Mouse (Mus musculus): ENCODE measurements at regions not wholly inside any gene's neighbourhood (a gene's known extent, or its start where the extent isn't known, plus 50 kb on each side); places are given as distances from the start of the nearest gene placed in this dataset.
A peak's percentile ranks its signal among the peaks of the same experiment; 100 is the strongest.

DNA sequence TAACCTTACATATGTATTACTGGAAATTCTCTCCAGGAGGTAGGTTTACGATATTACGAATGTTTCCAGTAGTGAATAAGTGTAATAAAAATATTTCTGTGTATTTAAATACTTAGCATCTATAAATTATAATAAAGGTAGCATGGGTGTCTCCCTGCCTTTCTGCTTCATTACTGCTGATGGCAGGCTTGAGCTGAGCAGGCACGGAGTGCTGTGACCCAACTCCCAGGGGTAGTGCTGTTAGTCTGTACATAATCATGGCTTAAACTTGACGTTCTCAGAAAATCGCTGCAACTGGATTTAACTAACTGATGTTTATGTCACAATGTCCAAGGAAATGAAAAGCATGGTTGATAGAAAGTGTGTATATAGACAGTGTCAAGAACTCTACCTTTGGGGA is 727.8 kb upstream of the Frg1 start:
- DNase-seq (ENCODE audit: low spot score in 2 of 2): no peak

DNA sequence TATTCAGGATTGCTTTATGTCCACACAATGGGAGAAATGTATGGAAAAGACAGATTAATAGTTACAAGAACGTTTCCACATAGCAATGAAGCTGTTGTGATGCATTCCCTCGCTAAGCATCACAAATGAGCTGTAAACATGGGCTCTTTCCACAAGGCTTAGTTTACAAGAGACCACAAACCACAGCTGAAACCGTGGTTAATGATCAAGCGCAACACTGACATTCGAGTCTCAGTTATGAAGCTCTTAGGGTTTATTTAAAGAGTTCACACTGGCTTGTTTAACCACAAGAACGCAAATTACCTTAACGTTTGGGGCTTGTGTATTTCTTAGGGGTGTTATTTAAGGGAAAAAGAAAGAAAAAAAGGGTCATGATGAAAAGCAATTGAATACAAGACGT is 727.3 kb upstream of the Frg1 start:
- no peak for DNase-seq (ENCODE audit: low spot score in 2 of 2)

DNA sequence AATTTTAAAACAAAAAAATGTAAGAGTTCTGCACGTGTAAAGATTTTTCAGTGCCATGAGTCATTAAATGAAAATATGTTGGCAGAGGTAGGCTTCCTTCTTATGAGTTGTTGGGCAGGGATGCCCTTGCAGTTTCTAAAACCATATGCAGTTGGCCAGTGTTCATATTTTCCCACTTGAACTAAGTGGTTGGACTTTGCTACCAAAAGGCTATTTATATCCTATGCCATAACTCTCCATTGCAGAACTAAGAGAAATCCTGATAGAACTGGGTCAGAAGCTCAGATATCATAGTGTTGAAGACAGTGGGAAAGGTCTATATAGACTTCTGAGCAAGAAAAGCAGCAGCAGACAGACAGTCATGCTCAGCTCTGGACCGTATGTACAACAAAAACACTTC is 690.7 kb upstream of the Frg1 start:
- peak in 1 of 2 experiments; percentile 7 for DNase-seq (ENCODE audit: low spot score in 2 of 2)

DNA sequence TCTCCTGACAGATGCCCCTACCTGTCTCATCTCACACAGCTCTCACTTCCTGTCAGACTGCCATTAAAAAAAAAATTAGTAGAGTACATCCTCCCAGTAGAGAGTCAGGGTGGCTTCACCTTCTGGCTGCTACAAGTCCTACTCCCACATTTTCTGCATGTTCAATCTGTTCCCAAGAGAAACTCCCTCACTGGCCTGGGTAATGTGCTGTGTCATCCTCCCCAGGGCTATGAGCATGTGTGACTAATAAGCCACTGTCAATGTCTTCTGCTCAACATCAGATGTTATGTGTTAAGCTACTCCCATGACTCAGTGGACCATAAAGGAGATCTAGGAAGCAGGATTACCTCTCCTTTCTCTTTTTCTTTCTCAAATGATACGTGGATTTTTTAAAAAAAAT is 652.4 kb upstream of the Frg1 start:
- DNase-seq (ENCODE audit: low spot score in 2 of 2): no peak

DNA sequence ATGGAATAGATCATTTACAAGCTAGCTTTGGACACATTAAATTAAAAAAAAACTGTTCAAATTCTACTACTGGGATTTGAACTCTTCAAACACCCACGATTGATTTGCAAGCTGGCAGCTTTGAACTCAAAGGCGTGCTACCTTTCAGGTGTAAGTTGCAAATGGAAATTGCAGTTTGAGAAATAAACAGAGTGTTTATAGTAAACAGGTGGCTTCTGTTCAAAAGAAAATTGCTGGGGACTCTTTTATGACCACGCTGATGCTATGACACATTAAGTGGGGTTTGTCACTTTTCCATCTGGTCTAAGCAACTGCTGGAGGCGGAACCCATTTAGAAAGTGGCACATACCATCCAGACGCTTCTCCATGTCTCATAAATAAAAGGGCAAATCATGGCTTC is 626.7 kb upstream of the Frg1 start:
- DNase-seq (ENCODE audit: low spot score in 2 of 2): no peak

DNA sequence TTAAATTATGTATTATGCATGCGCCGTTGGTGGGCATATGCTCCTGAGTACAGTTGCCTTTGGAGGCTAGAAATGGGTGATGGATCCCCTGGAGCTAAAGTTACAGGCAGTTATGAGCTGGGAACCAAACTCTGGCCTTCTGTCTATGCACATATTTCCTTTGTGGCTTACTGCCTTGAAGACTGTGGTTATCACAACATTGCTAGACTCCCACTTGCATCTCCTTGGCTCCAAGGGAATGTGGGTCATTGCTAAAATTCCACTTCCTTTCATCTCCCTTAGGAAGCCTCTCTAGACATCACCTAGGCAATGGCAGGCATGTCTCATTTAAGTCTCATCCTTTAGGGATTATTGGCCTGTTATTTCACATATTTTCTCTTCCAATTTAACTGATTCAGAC is 622.4 kb upstream of the Frg1 start:
- no peak for DNase-seq (ENCODE audit: low spot score in 2 of 2)

DNA sequence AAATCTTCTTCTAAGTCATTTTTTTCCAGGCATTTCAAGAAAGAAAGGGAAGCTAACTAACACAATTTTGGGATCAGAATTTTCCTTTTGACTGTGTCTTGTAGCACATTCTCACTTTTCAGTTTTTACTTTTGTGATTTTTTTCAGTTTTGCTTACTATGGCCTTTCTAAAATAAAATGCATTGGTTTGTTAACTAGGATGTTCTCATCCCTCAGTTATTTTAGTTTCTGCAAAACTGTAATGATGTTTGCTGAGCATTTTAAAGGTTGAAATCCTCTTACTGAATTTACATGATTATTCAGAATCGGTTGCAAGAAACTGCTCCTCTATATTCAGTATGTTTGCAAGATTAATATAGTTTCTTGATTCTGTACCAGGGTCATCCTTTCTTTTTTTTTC is 610.1 kb upstream of the Frg1 start:
- no peak for DNase-seq (ENCODE audit: low spot score in 2 of 2)

DNA sequence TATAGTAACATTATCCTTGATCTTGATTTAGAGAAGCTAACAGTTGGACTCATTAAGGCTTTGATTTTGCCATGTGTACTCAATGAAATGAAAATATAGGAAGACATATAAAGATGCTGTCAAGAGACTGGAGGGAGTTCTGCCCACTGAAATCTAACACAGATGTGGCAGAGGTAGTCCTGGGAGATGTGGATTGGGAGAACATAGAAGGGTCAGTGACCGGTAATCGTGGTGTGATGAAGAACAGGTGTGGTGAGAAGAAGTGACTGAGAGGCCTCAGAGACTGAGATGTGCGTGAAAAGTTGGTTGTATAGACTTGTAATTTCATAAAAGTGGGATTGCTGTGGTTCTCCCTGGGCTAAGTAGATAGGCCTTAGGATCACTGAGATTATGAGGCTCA is 600.9 kb upstream of the Frg1 start:
- no peak for DNase-seq (ENCODE audit: low spot score in 2 of 2)

DNA sequence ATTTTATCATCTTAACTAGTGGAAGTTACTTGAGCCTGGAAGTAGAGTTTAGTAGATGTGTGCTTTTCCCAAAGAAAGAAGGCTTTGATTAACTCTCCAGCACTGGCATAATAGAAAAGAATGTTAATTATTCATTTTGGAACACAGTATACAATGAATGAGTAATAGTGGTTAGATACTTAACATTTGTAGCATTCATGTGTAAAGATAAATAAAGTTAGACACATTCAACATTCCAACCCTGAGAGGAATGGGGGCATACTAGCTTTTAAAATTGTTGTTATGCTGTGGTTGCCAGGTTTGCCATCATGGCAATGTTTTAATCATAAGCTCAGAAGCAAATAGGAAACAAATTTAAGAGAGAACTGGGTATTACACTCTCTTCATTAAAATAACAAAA is 586.3 kb upstream of the Frg1 start:
- no peak for DNase-seq (ENCODE audit: low spot score in 2 of 2)

DNA sequence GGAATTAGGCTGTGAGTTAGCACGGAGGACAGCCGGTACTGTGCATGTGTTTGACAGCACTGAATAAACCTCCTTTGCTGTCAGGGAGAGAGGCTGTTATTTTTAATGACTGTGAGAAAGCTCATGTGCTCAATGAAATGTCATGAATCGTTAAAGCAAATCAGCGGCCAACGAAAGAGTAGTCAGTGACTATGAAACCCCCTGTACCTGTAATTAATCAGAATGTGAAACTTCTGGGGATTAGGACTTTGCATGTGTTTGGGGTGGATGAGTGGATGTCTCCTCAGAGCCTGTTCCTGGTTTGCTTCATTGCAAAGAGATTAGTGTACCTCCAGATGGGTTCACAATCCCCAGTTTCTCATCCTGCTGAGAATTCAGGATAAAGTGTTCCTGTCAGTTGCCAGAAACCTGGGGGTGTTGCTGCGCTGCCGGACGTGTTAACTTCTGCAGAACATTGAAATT is 572.2 kb upstream of the Frg1 start:
- no peak for DNase-seq (ENCODE audit: low spot score in 2 of 2)

DNA sequence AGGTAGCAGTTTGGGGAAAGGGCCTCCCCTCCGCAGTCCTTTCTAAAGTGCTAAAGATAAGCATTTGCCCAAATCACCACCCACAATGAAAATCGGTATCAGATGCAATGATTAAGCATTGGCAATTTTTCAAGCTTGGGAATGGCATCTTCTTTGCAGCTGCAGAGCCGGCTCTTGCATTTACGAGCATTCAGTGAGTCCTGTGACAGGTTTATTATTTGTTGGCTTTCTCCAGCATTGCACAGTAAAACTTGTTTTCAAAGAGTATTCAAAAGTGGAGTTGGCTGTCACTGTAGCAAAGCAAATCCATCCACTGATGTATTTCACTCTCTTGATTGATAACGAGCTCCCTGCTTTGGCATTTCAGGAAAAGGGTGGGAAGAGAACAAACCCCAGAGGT is 571.3 kb upstream of the Frg1 start:
- DNase-seq (ENCODE audit: low spot score in 2 of 2): no peak

DNA sequence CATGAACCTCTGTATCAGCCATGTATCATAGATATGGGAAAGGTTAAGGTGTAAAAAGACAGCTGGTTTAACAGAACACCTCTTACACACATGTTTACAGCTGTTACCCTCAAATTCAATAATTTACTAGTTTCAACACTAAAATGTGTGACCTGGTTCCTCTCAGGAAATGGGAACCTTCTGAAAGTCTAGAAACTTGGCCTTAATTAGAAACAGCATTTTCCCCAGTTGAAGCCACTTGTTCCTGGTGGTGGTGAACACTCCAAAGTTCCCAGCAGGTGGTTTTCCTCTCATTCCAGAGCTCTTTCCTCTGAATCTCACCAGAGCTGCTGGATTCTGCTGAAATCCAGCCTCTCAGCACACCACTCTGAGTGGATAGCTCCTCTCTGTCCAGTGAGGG is 570.5 kb upstream of the Frg1 start:
- DNase-seq (ENCODE audit: low spot score in 2 of 2): no peak

DNA sequence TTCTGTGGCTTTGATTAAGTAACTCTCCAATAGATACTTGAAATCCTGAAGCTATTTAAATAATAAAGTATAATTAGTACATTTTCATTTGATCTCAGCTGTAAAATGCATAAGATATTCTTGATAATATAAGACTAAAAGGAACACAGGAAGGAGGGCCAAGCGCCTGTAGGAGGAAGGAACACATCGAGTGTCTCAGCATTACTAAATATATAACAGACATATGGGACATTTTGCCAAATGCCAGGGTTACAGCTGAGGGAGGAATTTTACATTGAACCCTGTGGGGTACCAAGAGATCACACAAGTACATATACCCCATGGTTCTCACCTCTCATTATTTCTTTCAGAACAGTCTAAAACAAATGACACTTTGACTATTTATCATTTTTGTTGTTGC is 555.5 kb upstream of the Frg1 start:
- no peak for DNase-seq (ENCODE audit: low spot score in 2 of 2)

DNA sequence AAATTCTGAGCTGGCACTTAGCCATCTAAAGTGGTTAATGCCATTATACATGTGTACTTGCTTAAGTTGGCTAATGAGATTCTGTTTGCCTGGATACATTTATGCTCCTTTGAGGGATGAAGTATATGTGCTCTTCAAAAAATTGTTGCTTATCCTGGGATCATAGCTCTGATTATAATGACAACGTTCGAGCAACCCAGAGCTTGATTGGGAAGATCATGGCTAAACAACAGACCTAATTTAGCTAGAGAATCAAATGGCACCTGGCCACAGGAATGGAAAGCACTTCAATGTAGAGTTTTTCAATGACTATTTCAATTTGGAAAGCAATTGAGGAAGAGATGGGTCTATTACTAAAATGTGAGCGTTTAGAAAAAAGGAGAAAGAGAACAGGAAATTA is 553.7 kb upstream of the Frg1 start:
- no peak for DNase-seq (ENCODE audit: low spot score in 2 of 2)

DNA sequence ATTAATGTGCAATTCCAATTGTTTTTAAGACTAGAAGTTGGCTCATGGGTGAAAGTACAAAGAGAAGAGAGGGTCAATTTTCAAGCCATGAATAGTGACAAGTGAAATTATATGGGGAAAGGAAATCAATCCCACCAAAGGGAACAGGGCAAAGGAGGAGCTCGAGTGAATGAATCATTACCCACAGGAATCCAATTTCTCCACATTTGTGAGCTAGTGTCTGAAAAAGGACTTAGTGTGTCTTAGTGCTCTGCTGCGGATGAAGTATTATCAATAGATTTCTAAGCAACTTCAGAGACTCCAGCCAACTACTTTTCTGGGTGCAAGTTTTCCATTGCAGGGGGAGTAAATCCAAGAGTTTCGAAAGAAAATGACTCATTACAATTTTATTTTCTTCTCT is 552.5 kb upstream of the Frg1 start:
- no peak for DNase-seq (ENCODE audit: low spot score in 2 of 2)

DNA sequence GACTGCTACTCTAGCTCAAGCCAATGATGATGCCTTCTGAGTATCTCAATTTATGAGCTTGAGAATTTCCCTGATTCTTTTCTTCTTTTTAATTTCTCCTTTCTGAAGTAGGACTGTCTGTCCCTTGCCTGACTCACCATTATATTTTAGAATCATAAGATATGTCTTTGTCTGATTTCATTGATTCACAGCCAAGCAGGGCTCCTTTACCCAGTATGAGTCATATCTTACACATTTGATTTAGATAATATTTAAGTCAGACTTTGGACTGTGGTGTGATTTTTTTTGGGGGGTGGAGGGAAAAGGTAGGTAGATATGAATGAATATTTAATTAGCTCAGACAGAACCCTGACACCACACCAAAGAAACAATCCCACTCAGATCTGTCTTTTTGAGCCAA is 547.2 kb upstream of the Frg1 start:
- DNase-seq (ENCODE audit: low spot score in 2 of 2): no peak

DNA sequence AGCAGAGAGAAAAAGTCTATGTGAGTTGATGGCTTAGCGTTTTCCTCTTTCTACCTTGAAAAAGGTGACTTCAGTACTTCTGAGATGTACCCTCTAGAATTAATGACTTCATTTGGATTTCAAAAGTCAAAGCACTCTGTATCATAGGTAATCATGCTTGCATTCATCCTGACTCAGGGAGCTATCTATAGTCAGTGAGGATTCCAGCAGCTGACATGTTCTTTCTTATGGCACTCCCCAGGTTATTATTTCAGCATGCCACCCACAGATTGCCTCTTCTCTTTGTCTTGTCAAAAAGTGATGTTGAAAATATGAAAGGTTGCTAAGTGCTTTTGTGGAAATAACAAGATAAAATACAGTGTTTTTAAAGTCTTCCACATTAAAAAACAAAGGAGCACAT is 540.0 kb upstream of the Frg1 start:
- DNase-seq (ENCODE audit: low spot score in 2 of 2): no peak

DNA sequence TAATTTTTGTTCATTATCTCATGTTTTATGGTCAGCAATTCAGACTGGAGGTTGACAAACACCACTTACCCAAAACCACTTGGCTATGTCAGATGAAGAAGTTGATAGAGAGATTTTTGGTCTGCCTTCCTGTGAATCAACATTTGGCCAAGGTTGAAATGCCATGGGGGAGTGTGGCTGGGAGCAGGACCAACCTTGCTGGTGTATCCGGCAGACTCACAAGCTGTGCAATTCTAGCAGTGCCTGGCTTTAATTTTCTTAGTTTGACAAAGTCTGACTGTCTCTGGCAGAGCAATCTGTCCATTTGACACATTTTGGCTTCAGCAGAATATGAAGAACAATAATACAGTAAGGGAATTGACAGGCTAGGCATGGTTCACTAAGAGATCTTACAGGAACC is 533.9 kb upstream of the Frg1 start:
- no peak for DNase-seq (ENCODE audit: low spot score in 2 of 2)

DNA sequence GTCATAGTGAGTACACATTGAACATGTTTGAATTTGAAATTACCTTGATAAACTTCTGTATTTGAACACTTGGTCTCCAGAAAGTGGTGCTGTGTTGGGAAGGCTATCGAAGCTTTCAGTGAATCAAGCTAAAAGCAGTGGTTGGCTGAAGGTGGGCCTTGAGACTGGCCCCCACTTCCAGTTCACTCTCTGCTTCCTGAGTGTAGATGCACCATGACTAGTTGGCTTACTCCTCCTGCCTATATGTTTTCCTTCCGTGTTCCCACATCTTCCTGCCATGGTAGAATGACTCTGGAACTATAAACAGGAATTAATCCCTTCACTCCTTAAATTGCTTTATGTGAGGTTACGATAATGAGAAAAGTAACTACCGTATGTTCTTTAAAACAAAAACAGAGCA is 522.4 kb upstream of the Frg1 start:
- no peak for DNase-seq (ENCODE audit: low spot score in 2 of 2)

DNA sequence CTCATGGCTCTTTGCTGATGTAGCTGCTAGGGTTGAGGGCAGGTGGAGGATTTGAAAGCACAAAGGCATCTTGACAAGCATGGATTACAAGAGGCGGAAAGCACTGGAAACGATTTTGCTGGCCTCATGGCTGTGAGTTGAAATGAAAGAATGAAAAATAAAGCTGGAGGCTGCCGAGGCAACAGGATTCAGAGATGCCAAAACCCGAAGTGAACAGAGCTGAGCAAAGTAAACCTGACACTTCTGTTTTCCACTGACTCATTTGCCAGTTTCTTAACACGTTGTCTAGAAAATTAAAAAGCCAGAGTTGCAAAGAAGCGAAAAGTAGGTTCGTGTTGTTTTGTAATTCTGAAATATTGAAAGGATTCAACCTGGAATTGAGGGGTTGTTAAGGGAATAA is 504.2 kb upstream of the Frg1 start:
- DNase-seq (ENCODE audit: low spot score in 2 of 2): no peak

DNA sequence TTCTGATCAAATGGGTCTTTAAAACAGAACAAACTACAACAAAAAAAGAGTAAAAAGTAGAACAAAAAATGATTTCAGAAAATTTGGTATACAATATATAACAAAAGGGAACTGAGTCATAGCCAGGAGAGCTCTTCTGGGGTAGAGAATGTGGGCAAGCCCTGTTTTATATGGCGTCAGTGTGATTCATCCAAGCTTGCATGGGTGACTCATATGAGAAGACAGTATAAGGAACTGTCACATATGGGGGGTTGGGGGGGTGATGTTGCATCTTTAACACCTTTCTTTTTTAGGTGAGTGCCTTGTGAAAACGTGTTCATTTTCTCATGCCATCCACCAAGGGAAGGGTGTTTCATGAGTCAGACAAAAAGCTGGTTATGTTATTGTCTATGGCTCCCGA is 503.7 kb upstream of the Frg1 start:
- no peak for DNase-seq (ENCODE audit: low spot score in 2 of 2)

DNA sequence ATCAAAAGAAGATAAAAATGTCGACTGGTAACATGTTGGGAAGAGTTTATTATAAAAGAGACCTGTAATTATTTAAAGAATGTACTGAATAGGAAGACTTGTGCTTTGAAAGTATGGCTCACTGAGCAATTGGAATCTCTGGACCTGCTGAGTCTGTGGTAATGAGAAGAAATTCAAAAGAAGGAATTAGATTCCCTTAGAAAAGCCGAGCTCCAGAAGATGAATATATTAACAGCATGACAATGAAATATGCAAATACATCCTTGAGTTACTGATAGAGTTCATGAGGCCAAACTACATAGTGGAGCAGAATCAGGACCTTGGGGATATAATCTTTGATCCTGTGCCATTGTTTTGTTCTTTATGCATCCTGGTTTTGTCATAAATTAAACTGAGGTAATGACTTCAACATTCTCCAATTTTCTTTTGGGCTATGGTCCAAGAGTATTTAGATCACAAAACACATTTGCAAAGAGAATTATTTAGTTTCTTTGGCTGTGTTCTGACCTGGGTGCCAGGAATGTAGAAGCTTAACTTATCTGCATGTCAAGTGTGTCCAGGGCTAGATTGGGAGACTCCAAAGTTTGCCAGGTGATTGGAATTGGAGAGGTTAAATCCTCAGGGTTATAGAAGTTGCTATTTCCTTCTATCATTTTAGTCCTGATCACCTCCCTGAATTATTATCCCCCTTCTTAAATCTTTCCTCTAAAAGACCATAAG is 461.3 kb upstream of the Frg1 start:
- no peak for DNase-seq (ENCODE audit: low spot score in 2 of 2)

DNA sequence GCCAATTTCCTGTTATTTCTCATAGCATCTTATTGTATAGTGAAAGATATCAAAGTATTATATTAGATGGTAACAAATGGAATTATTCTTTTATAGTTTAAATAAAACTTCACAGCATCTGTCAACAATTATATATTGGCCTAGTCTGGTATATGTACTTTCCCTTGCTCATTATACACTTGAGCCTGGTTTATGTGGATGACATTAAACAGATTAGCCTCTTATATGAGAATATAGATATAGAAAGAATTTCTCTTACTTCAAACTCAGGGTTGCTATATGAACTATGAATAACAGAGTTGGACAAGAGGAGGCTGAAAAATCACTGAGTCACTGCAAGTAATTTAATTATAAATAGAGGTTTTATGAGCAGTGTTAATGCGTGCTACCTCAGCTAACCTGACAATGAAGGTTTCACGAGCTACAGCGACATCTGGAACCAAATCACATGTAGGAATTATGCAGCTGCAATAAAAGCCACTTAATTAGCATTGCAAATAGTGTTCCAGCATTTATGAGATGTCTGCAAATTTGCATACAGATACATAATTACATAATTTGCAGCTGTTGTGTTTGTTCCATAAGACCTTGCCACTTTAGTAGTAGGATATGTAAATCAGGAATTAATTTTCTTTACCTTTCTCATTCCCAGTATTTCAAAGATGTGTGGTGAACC is 452.9 kb upstream of the Frg1 start:
- DNase-seq (ENCODE audit: low spot score in 2 of 2): no peak

DNA sequence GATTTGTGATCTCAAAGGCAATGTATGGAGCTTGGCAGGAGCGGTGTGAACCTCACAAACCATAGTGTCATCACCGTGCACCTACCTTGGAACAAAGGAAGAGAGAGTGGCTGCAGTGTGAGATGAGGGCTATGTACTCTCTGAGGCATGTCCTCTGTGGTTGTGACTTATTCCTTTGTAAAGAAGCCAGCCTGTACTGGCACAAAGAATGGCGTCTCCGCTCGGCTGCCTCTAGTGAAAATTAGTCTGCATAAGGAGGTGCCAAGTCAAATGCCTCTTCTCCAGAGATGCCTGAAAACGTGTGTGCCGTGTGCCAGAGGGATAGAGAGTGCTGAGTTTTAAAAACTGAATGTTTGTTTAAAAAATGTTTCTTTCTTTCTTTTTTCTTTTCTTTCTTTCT is 444.0 kb upstream of the Frg1 start:
- no peak for DNase-seq (ENCODE audit: low spot score in 2 of 2)
